ENCODE assay signal across 10 mouse cellular contexts in genomic region chr6:125868516-125868915, GRCm38 (mm10).
DNase-seq lines count a peak whose midpoint lies in the region; ATAC-seq and TF ChIP-seq lines count a peak whose summit lies in the region.
"Had no signal": no experiment of that assay in that cellular context is flagged by ENCODE, and none has a peak within 500 bp of the region (broad histone marks: within the 10 kb centered on the region; RNA-seq: fewer than 3 reads in every experiment).

No protein-coding gene starts in this region.

- no peak overlapping the region for H3K4me3 ChIP-seq in liver, adult 2 months (ENCODE audit: insufficient read depth, low read depth, low read length)
- H3K4me3 ChIP-seq in liver, embryonic 11.5 days (ENCODE audit: low read depth, low read length): no peak overlapping the region
- no peak overlapping the region for H3K4me3 ChIP-seq in neural tube, embryonic 11.5 days (ENCODE audit: low read depth, low read length)
- H3K4me3 ChIP-seq: liver, embryonic 15.5 days; stomach, embryonic 15.5 days had no signal

- no peaks in the 10 kb centered on the region for H3K36me3 ChIP-seq in liver, adult 2 months (ENCODE audit: control insufficient read depth, insufficient read depth, low read length)
- H3K36me3 ChIP-seq in liver, embryonic 11.5 days (ENCODE audit: control insufficient read depth, insufficient read depth, low read length): no peaks in the 10 kb centered on the region
- no peaks in the 10 kb centered on the region for H3K36me3 ChIP-seq in neural tube, embryonic 11.5 days (ENCODE audit: control insufficient read depth, insufficient read depth, low read length)
- H3K36me3 ChIP-seq: liver, embryonic 15.5 days; stomach, embryonic 15.5 days had no signal

- H3K9me3 ChIP-seq in liver, embryonic 11.5 days (ENCODE audit: control insufficient read depth, low read length): no peaks in the 10 kb centered on the region
- no peaks in the 10 kb centered on the region for H3K9me3 ChIP-seq in neural tube, embryonic 11.5 days (ENCODE audit: control insufficient read depth, low read length)
- H3K9me3 ChIP-seq: liver, embryonic 15.5 days; stomach, embryonic 15.5 days had no signal

- H3K4me1 ChIP-seq in liver, adult 2 months (ENCODE audit: control insufficient read depth, insufficient read depth, low read length): no peaks in the 10 kb centered on the region
- no peaks in the 10 kb centered on the region for H3K4me1 ChIP-seq in liver, embryonic 11.5 days (replicated peaks; ENCODE audit: control insufficient read depth, insufficient read depth, low read length)
- H3K4me1 ChIP-seq in neural tube, embryonic 11.5 days (ENCODE audit: control insufficient read depth, insufficient read depth, low read length): no peaks in the 10 kb centered on the region
- H3K4me1 ChIP-seq: liver, embryonic 15.5 days; stomach, embryonic 15.5 days had no signal

- no peaks in the 10 kb centered on the region for H3K79me2 ChIP-seq in liver, adult 2 months (ENCODE audit: control insufficient read depth, insufficient read depth, low read length)

- H3K27me3 ChIP-seq in liver, adult 2 months (ENCODE audit: control insufficient read depth, insufficient read depth, low read length): no peaks in the 10 kb centered on the region
- no peaks in the 10 kb centered on the region for H3K27me3 ChIP-seq in liver, embryonic 11.5 days (replicated peaks; ENCODE audit: control insufficient read depth, insufficient read depth, low read length)
- no peaks in the 10 kb centered on the region for H3K27me3 ChIP-seq in neural tube, embryonic 11.5 days (ENCODE audit: control insufficient read depth, insufficient read depth, low read length)
- H3K27me3 ChIP-seq: liver, embryonic 15.5 days; stomach, embryonic 15.5 days had no signal

- no peak overlapping the region for H3K9ac ChIP-seq in liver, adult 2 months (ENCODE audit: low read depth, low read length)
- no peak overlapping the region for H3K9ac ChIP-seq in liver, embryonic 11.5 days (ENCODE audit: low read depth, low read length)
- no peak overlapping the region for H3K9ac ChIP-seq in neural tube, embryonic 11.5 days (ENCODE audit: low read length)
- H3K9ac ChIP-seq: liver, embryonic 15.5 days; stomach, embryonic 15.5 days had no signal

- TF ChIP-seq CTCF in liver, adult 2 months (IDR thresholded peaks at IDR 0.05; ENCODE audit: low read depth, low read length): peak; percentile 43; the same call in 1 of the 2 replicates

- DNase-seq in adrenal gland, adult 18-20 months (ENCODE audit: low spot score in 2 of 2): peak; percentile 16 to 24
- no peak for DNase-seq in adrenal gland, postnatal 4 days (ENCODE audit: low spot score in 2 of 2)
- peak; percentile 44 for DNase-seq in liver, adult 2 months (ENCODE audit: extremely low read depth, low read depth, low spot score)
- DNase-seq in liver, embryonic 11.5 days (ENCODE audit: low spot score): no peak
- peak; percentile 17 for DNase-seq in cerebellum, adult 9-10 months
- peak; percentile 41 for DNase-seq in kidney, postnatal 14 days
- peak; percentile 24 for DNase-seq in neural tube, embryonic 11.5 days (ENCODE audit: low spot score)
- no peak for DNase-seq in thymus, postnatal 0 days (ENCODE audit: low spot score)

- WGBS in liver, adult 2 months: 27% methylated on average over 2 of the region's 2 CpGs
- 26% methylated on average over 2 of the region's 2 CpGs for WGBS in liver, embryonic 11.5 days
- WGBS in neural tube, embryonic 11.5 days: 43% methylated on average over 2 of the region's 2 CpGs

- no peak for ATAC-seq in liver, embryonic 11.5 days (replicated peaks; ENCODE audit: low FRiP score)
- no peak for ATAC-seq in neural tube, embryonic 11.5 days (ENCODE audit: insufficient read depth, low FRiP score, low TSS enrichment)

- no peak overlapping the region for H3K27ac ChIP-seq in liver, adult 2 months (replicated peaks; ENCODE audit: insufficient read depth, low read depth, low read length)
- H3K27ac ChIP-seq in liver, embryonic 11.5 days (ENCODE audit: low read depth, low read length): no peak overlapping the region
- no peak overlapping the region for H3K27ac ChIP-seq in neural tube, embryonic 11.5 days (ENCODE audit: low read depth, low read length)
- H3K27ac ChIP-seq: liver, embryonic 15.5 days; stomach, embryonic 15.5 days had no signal

- no peak for TF ChIP-seq POLR2A in liver, adult 2 months (IDR thresholded peaks at IDR 0.05; ENCODE audit: extremely low read depth, insufficient read depth, low read length)

- H3K4me2 ChIP-seq in liver, embryonic 11.5 days: no peak overlapping the region
- H3K4me2 ChIP-seq in neural tube, embryonic 11.5 days (ENCODE audit: low read depth): no peak overlapping the region
- H3K4me2 ChIP-seq: liver, embryonic 15.5 days; stomach, embryonic 15.5 days had no signal

Comparison
In these comparisons a context has a peak if more than half of its experiments do, and no peak if none do; other contexts are left out.
1. DNase-seq: peak in adrenal gland, adult 18-20 months (2 of 2), liver, adult 2 months (single experiment), cerebellum, adult 9-10 months (single experiment), kidney, postnatal 14 days (single experiment) and neural tube, embryonic 11.5 days (single experiment); none in adrenal gland, postnatal 4 days (0 of 2), liver, embryonic 11.5 days (single experiment) and thymus, postnatal 0 days (single experiment).